Mouse (Mus musculus) brain, embryonic 14.5 days (tissue): ENCODE data around the gene Cdkl3. TPM values are rescaled to one million over a fixed set of nuclear protein-coding genes. Genes with fewer than 3 reads are reported as not detected.
A peak's percentile ranks its signal among the peaks of the same experiment; 100 is the strongest.

Experiments
- DNase-seq: peaks from one replicate; pipeline ENCODE4 v3.0.0-alpha.2; 2011; ENCODE audit warnings: low read depth
- CTCF ChIP-seq: fragments of 200-500 bp; IDR thresholded peaks from 2 replicates; pipeline ENCODE4 v1.5.1; 2012; ENCODE audit warnings: inconsistent platforms, mild to moderate bottlenecking, moderate library complexity, borderline replicate concordance; ENCODE audit not compliant: insufficient read depth, insufficient read length; ENCODE audit errors: extremely low read depth
- POLR2A ChIP-seq: fragments of 200-500 bp; IDR thresholded peaks from 2 replicates; pipeline ENCODE4 v1.6.1; 2012; ENCODE audit warnings: mild to moderate bottlenecking, inconsistent platforms, borderline replicate concordance; ENCODE audit not compliant: poor library complexity, insufficient read depth, insufficient read length, severe bottlenecking; ENCODE audit errors: extremely low read depth
- polyA plus RNA-seq: library from polyadenylated mRNA; depleted of rRNA; stranded (reverse); fragments of >200 nt; gene quantifications from 2 replicates; pipeline ENCODE4 v1.2.3, GENCODE M21; 2012

Gene Cdkl3
- polyA plus RNA-seq, 1 experiment: 17.1 TPM

- DNase-seq: peak; percentile 30
- TF ChIP-seq CTCF (no peak), POLR2A (no peak)
Observed at GRCm38 (mm10) chr11:52033953-52034352, 29.9 kb downstream of the Cdkl3 start.

DNA sequence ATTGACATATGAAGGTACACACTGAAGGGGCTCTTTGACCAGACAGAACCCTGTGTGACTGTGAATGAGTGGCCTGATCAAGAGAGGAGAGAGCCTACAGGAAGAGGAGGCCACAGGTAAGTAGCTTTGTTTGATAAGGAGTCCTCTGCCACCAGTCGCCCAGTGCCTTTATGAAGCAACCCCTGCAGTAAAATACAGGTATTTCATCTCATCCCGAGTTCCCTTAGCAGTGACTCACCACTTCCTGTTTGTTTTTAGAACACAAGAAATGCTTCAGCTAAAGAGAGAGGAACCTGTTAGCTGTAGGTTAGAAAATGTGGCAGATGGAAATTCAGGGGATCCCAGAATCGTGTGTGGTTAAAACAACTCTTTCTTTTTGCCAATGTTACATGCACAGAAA is 31.9 kb downstream of the Cdkl3 start:
- no peak for DNase-seq
- TF ChIP-seq POLR2A: no peak

GRCm38 (mm10) chr11:52037659-52038058 is 33.6 kb downstream of the Cdkl3 start:
- TF ChIP-seq CTCF (no peak), POLR2A (no peak)
- peak; percentile 54 for DNase-seq

GRCm38 (mm10) chr11:52043224-52043623 is 39.2 kb downstream of the Cdkl3 start:
- DNase-seq: no peak

GRCm38 (mm10) chr11:52044156-52044555 is 40.1 kb downstream of the Cdkl3 start:
- TF ChIP-seq POLR2A: no peak
- TF ChIP-seq CTCF: no peak
- no peak for DNase-seq

More at GRCm38 (mm10) chr11:52043224-52043623, 39.2 kb downstream of the Cdkl3 start:
- TF ChIP-seq CTCF (no peak), POLR2A (no peak)

DNA sequence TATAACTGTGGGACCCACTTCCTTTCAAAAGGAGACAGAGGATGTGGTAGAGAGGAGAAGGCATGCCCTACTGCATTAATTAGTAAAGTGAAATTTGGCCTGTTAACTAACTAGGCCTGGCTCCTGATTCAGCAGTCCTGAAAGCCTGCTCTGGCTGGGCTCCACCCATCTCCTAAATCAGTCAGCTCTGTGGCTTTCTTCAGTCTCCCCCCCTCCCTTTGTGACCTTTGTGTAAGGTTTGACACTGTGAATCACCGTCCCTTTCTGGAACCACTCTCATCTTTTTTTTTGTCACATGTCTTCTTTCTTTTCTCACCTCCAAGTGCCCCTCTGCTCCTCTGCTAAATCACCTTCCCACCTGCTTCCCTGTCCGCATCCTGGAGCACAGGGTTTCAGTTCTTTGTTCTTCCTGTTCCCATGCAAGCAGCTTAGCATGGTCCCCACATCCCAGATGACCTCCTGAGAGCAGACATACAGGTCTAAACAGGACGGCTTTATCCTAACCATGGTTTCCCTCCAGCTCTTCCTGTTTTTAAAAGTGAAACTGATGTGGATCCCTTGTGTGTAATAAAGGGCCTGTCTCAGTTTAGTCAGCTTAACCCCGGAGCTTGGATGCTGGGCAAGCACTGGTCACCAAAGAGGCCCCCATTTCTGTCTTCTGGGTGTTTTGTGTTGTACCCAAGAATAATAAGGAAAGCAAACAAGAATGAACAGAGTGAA is 42.6 kb downstream of the Cdkl3 start:
- no peak for DNase-seq
- TF ChIP-seq CTCF (no peak), POLR2A (no peak)

GRCm38 (mm10) chr11:52053371-52053770 is 49.4 kb downstream of the Cdkl3 start:
- no peak for DNase-seq
- no peak for TF ChIP-seq CTCF

DNA sequence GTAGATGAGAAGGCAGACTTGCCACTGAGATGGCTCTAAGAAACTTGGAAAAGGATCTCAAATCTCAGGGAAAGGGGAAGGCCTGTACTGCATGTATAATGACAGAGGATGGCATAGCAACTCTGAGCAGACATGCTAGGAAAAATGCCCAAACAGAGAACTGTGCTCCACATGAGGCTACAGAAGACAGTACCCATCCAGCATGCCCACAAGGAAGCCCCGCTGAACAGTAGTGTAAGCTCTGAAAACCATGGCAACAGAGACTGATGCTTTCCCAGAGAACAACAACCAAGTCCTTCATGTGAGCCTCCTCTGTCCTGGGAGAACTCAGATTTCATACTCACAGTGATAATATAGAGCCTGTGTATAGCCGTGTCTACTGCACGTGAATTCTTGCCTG is 50.7 kb downstream of the Cdkl3 start:
- no peak for DNase-seq
- no peak for TF ChIP-seq POLR2A
- TF ChIP-seq CTCF: no peak

DNA sequence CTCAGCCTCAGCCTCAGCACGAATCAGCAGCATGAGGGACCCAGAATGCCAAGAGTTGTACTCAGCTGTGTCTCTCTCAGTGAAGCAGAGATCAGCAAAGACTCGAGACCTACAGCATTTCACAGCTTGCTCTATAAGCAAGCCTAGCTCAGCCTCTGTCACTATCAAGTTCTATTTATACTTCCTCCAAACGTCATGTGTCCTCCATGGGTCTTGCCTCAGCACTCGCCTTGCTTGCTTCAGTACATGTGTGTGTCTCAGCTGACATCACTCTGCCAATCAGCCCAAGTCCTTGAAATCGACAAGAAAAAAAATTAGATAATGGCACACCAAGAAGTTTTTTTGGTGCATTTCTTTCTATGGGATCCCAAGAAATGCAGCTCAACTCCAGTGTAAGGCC is 52.2 kb downstream of the Cdkl3 start:
- TF ChIP-seq CTCF (no peak), POLR2A (no peak)
- DNase-seq: no peak

- DNase-seq: no peak
- TF ChIP-seq CTCF: no peak
- TF ChIP-seq POLR2A: no peak
Observed at GRCm38 (mm10) chr11:52059001-52059400, 55.0 kb downstream of the Cdkl3 start.

GRCm38 (mm10) chr11:52060315-52060714 is 56.3 kb downstream of the Cdkl3 start:
- DNase-seq: no peak
- TF ChIP-seq POLR2A (no peak), CTCF (no peak)

GRCm38 (mm10) chr11:52062406-52062805 is 58.4 kb downstream of the Cdkl3 start:
- no peak for TF ChIP-seq POLR2A
- TF ChIP-seq CTCF: no peak
- no peak for DNase-seq
